Mouse (Mus musculus) neural tube, embryonic 13.5 days (tissue): ENCODE measurements around the gene Gfra1. TPM values are rescaled to one million over a fixed set of nuclear protein-coding genes. Genes with fewer than 3 reads are reported as not detected.

Experiments used
- polyA plus RNA-seq: library from polyadenylated mRNA; unstranded; fragments of >200 nt; fragmentation: Nextera tagmentation; extraction: Ambion mirVana; gene quantifications from 2 replicates; pipeline ENCODE4 v1.2.1, GENCODE M21; 2015

The Gfra1 gene
- polyA plus RNA-seq, 1 experiment from 2014 or later, result 72.7 TPM

Other genes starting within 250 kb of the Gfra1 start
- gene Ccdc172, start 56.1 kb upstream of the Gfra1 start, polyA plus RNA-seq, result not detected in 2 replicates
- 0.33 and 1.2 TPM in 2 replicates for gene Pnlip, start 196.6 kb upstream of the Gfra1 start, polyA plus RNA-seq